ENCODE assay signal across 9 mouse cellular contexts in genomic region chr5:145069707-145070106, GRCm38 (mm10). TPM values are rescaled to one million over a fixed set of nuclear protein-coding genes. Genes with fewer than 3 reads are reported as not detected.
A peak's percentile ranks its signal among the peaks of the same experiment; 100 is the strongest.
DNase-seq lines count a peak whose midpoint lies in the region; ATAC-seq and TF ChIP-seq lines count a peak whose summit lies in the region.
"Had no signal": no experiment of that assay in that cellular context is flagged by ENCODE, and none has a peak within 500 bp of the region (broad histone marks: within the 10 kb centered on the region; RNA-seq: fewer than 3 reads in every experiment).

No protein-coding gene starts in this region.

- H3K4me2 ChIP-seq in forebrain, embryonic 13.5 days: no peak overlapping the region
- H3K4me2 ChIP-seq in forebrain, embryonic 11.5 days (ENCODE audit: low read depth, low read length, severe bottlenecking): no peak overlapping the region
- no peak overlapping the region for H3K4me2 ChIP-seq in midbrain, embryonic 11.5 days

- no peak overlapping the region for H3K9ac ChIP-seq in forebrain, embryonic 13.5 days
- H3K9ac ChIP-seq in forebrain, embryonic 11.5 days (ENCODE audit: low read length): no peak overlapping the region
- H3K9ac ChIP-seq in midbrain, embryonic 11.5 days (ENCODE audit: low read length): no peak overlapping the region

- no peak for ATAC-seq in forebrain, embryonic 13.5 days
- ATAC-seq in forebrain, embryonic 11.5 days (replicated peaks; ENCODE audit: low FRiP score): no peak; the same call in 1 of the 2 replicates
- ATAC-seq in hematopoietic stem cell, adult 5-6 weeks (replicated peaks in 1 of 2; ENCODE audit: insufficient read depth in 1 of 2, low FRiP score in 2 of 2, low TSS enrichment in 1 of 2, low read depth in 1 of 2, poor library complexity in 2 of 2, severe bottlenecking in 2 of 2): peak; percentile 58 to 75; a peak in 2 of 4 replicates
- ATAC-seq in midbrain, embryonic 11.5 days (ENCODE audit: low FRiP score): peak; percentile 68

- H3K4me3 ChIP-seq in forebrain, embryonic 10.5 days: no peak overlapping the region
- H3K4me3 ChIP-seq in forebrain, embryonic 13.5 days: no peak overlapping the region
- H3K4me3 ChIP-seq in forebrain, embryonic 11.5 days (ENCODE audit: low read depth, low read length): no peak overlapping the region
- H3K4me3 ChIP-seq in midbrain, embryonic 11.5 days (ENCODE audit: low read depth, low read length): no peak overlapping the region
- no peak overlapping the region for H3K4me3 ChIP-seq in spleen, adult 2 months (ENCODE audit: extremely low read depth, insufficient read depth, insufficient read length)
- H3K4me3 ChIP-seq: myocyte had no signal

- WGBS in forebrain, embryonic 10.5 days: under 1% methylated on average over 5 of the region's 5 CpGs
- under 1% methylated on average over 5 of the region's 5 CpGs for WGBS in forebrain, embryonic 13.5 days
- WGBS in forebrain, embryonic 11.5 days: 2% methylated on average over 5 of the region's 5 CpGs
- under 1% methylated on average over 5 of the region's 5 CpGs for WGBS in midbrain, embryonic 11.5 days
- WGBS in spleen, adult 2 months: 4% methylated on average over 5 of the region's 5 CpGs

- H3K27me3 ChIP-seq in forebrain, embryonic 10.5 days (ENCODE audit: poor library complexity, severe bottlenecking): no peaks in the 10 kb centered on the region
- H3K27me3 ChIP-seq in forebrain, embryonic 13.5 days: no peaks in the 10 kb centered on the region; the same call in 1 of the 2 replicates
- H3K27me3 ChIP-seq in forebrain, embryonic 11.5 days (ENCODE audit: control insufficient read depth, insufficient read depth, low read length): no peaks in the 10 kb centered on the region
- H3K27me3 ChIP-seq in midbrain, embryonic 11.5 days (ENCODE audit: control insufficient read depth, insufficient read depth, low read length): no peaks in the 10 kb centered on the region
- no peaks in the 10 kb centered on the region for H3K27me3 ChIP-seq in spleen, adult 2 months (ENCODE audit: control insufficient read depth, insufficient read depth, low read length)

- H3K27ac ChIP-seq in forebrain, embryonic 10.5 days: no peak overlapping the region
- no peak overlapping the region for H3K27ac ChIP-seq in forebrain, embryonic 13.5 days
- no peak overlapping the region for H3K27ac ChIP-seq in forebrain, embryonic 11.5 days (ENCODE audit: low read depth, low read length)
- no peak overlapping the region for H3K27ac ChIP-seq in midbrain, embryonic 11.5 days (ENCODE audit: low read depth, low read length)
- H3K27ac ChIP-seq in spleen, adult 2 months (ENCODE audit: insufficient read depth, low read length): no peak overlapping the region

- peak; percentile 74; the same call in 1 of the 2 replicates for TF ChIP-seq CTCF in spleen, adult 2 months (IDR thresholded peaks at IDR 0.05; ENCODE audit: extremely low read depth, insufficient read depth, insufficient read length, insufficient replicate concordance)

- no peaks in the 10 kb centered on the region for H3K36me3 ChIP-seq in forebrain, embryonic 10.5 days (replicated peaks)
- H3K36me3 ChIP-seq in forebrain, embryonic 13.5 days (ENCODE audit: poor library complexity, severe bottlenecking): no peaks in the 10 kb centered on the region
- no peaks in the 10 kb centered on the region for H3K36me3 ChIP-seq in forebrain, embryonic 11.5 days (ENCODE audit: control insufficient read depth, insufficient read depth, low read length)
- no peaks in the 10 kb centered on the region for H3K36me3 ChIP-seq in midbrain, embryonic 11.5 days (ENCODE audit: control insufficient read depth, insufficient read depth, low read length)
- H3K36me3 ChIP-seq in spleen, adult 2 months (ENCODE audit: control insufficient read depth, insufficient read depth, low read length): no peaks in the 10 kb centered on the region

- H3K4me1 ChIP-seq in forebrain, embryonic 10.5 days: no peaks in the 10 kb centered on the region
- H3K4me1 ChIP-seq in forebrain, embryonic 13.5 days: no peaks in the 10 kb centered on the region
- H3K4me1 ChIP-seq in forebrain, embryonic 11.5 days (replicated peaks; ENCODE audit: control insufficient read depth, insufficient read depth, low read length): no peaks in the 10 kb centered on the region
- H3K4me1 ChIP-seq in midbrain, embryonic 11.5 days (ENCODE audit: control insufficient read depth, insufficient read depth, low read length): no peaks in the 10 kb centered on the region
- H3K4me1 ChIP-seq in spleen, adult 2 months (ENCODE audit: control insufficient read depth, insufficient read depth, insufficient read length): no peaks in the 10 kb centered on the region

- peak; percentile 73 for DNase-seq in forebrain, embryonic 10.5 days (ENCODE audit: extremely low spot score, low spot score)
- peak; percentile 66 for DNase-seq in c-Kit-positive CD71-negative TER-119-negative erythroid progenitor cells, embryonic 14.5 days (ENCODE audit: low read depth)
- peak; percentile 84 for DNase-seq in forebrain, embryonic 11.5 days (ENCODE audit: low spot score)
- peak; percentile 83 to 86 for DNase-seq in layer of hippocampus, postnatal 10 days (ENCODE audit: low spot score in 2 of 2)
- DNase-seq in midbrain, embryonic 11.5 days (ENCODE audit: low spot score, missing footprints): peak; percentile 96
- DNase-seq in spleen, adult 2 months (ENCODE audit: low read depth in 1 of 2, low spot score in 2 of 2): peak; percentile 25 to 60

- TF ChIP-seq POLR2A in spleen, adult 2 months (IDR thresholded peaks at IDR 0.05; ENCODE audit: low read depth, low read length): no peak

- H3K9me3 ChIP-seq in forebrain, embryonic 10.5 days: no peaks in the 10 kb centered on the region
- H3K9me3 ChIP-seq in forebrain, embryonic 13.5 days (replicated peaks): no peaks in the 10 kb centered on the region
- H3K9me3 ChIP-seq in forebrain, embryonic 11.5 days (ENCODE audit: control insufficient read depth, low read length): no peaks in the 10 kb centered on the region
- H3K9me3 ChIP-seq in midbrain, embryonic 11.5 days (ENCODE audit: control insufficient read depth, low read length): no peaks in the 10 kb centered on the region

RNA-seq across cellular contexts. Expression of gene Arpc1a, which starts 13.9 kb away (rescaled TPM):
- 120 and 121 TPM in 2 replicates for polyA plus RNA-seq in forebrain, embryonic 10.5 days (2016; fragmentation: Nextera tagmentation; extraction: Ambion mirVana)
- polyA plus RNA-seq in forebrain, embryonic 13.5 days (2015; fragmentation: Nextera tagmentation; extraction: Ambion mirVana): 207 and 209 TPM in 2 replicates
- polyA plus RNA-seq in forebrain, embryonic 11.5 days (2014; fragmentation: Nextera tagmentation; extraction: Ambion mirVana): 145 and 150 TPM in 2 replicates
- 51.2 and 80.2 TPM in 2 replicates for total RNA-seq in hematopoietic stem cell, adult 5-6 weeks (2017)
- 100 to 1,000 TPM; 199 to 202 TPM for total RNA-seq in layer of hippocampus, postnatal 10 days (2021)
- polyA plus RNA-seq in midbrain, embryonic 11.5 days (2014; fragmentation: Nextera tagmentation; extraction: Ambion mirVana): 179 and 183 TPM in 2 replicates
- polyA plus RNA-seq in spleen, adult 2 months (2012; rRNA removed): 49.7 and 54.0 TPM in 2 replicates

RNA-seq across cellular contexts. Expression of gene Kpna7, which starts 14.1 kb away (rescaled TPM):
- polyA plus RNA-seq in forebrain, embryonic 10.5 days (2016; fragmentation: Nextera tagmentation; extraction: Ambion mirVana): not detected in 2 replicates
- not detected in 2 replicates for polyA plus RNA-seq in forebrain, embryonic 13.5 days (2015; fragmentation: Nextera tagmentation; extraction: Ambion mirVana)
- not detected in 2 replicates for polyA plus RNA-seq in forebrain, embryonic 11.5 days (2014; fragmentation: Nextera tagmentation; extraction: Ambion mirVana)
- not detected in 2 replicates for total RNA-seq in hematopoietic stem cell, adult 5-6 weeks (2017)
- total RNA-seq in layer of hippocampus, postnatal 10 days (2021): not detected
- polyA plus RNA-seq in midbrain, embryonic 11.5 days (2014; fragmentation: Nextera tagmentation; extraction: Ambion mirVana): not detected in 2 replicates
- polyA plus RNA-seq in spleen, adult 2 months (2012; rRNA removed): not detected in 2 replicates
- polyA plus RNA-seq: myocyte had no signal

RNA-seq across cellular contexts. Expression of gene 1700018F24Rik, which starts 26.9 kb away (rescaled TPM):
- polyA plus RNA-seq in forebrain, embryonic 10.5 days (2016; fragmentation: Nextera tagmentation; extraction: Ambion mirVana): not detected in 2 replicates
- not detected in 2 replicates for polyA plus RNA-seq in forebrain, embryonic 13.5 days (2015; fragmentation: Nextera tagmentation; extraction: Ambion mirVana)
- polyA plus RNA-seq in forebrain, embryonic 11.5 days (2014; fragmentation: Nextera tagmentation; extraction: Ambion mirVana): not detected in 2 replicates
- not detected in 2 replicates for total RNA-seq in hematopoietic stem cell, adult 5-6 weeks (2017)
- total RNA-seq in layer of hippocampus, postnatal 10 days (2021): not detected
- not detected in 2 replicates for polyA plus RNA-seq in midbrain, embryonic 11.5 days (2014; fragmentation: Nextera tagmentation; extraction: Ambion mirVana)
- polyA plus RNA-seq in spleen, adult 2 months (2012; rRNA removed): not detected in 2 replicates
- polyA plus RNA-seq: myocyte had no signal

RNA-seq across cellular contexts. Expression of gene Gm4871, which starts 37.2 kb away (rescaled TPM):
- polyA plus RNA-seq in forebrain, embryonic 10.5 days (2016; fragmentation: Nextera tagmentation; extraction: Ambion mirVana): not detected in 2 replicates
- not detected in 2 replicates for polyA plus RNA-seq in forebrain, embryonic 13.5 days (2015; fragmentation: Nextera tagmentation; extraction: Ambion mirVana)
- polyA plus RNA-seq in forebrain, embryonic 11.5 days (2014; fragmentation: Nextera tagmentation; extraction: Ambion mirVana): not detected in 2 replicates
- not detected in 2 replicates for total RNA-seq in hematopoietic stem cell, adult 5-6 weeks (2017)
- total RNA-seq in layer of hippocampus, postnatal 10 days (2021): not detected
- polyA plus RNA-seq in midbrain, embryonic 11.5 days (2014; fragmentation: Nextera tagmentation; extraction: Ambion mirVana): not detected in 2 replicates
- not detected in 2 replicates for polyA plus RNA-seq in spleen, adult 2 months (2012; rRNA removed)
- polyA plus RNA-seq: myocyte had no signal

RNA-seq across cellular contexts. Expression of gene Arpc1b, which starts 44.3 kb away (rescaled TPM):
- polyA plus RNA-seq in forebrain, embryonic 10.5 days (2016; fragmentation: Nextera tagmentation; extraction: Ambion mirVana): 82.9 and 83.4 TPM in 2 replicates
- polyA plus RNA-seq in forebrain, embryonic 13.5 days (2015; fragmentation: Nextera tagmentation; extraction: Ambion mirVana): 55.9 and 58.1 TPM in 2 replicates
- 51.2 and 62.8 TPM in 2 replicates for polyA plus RNA-seq in forebrain, embryonic 11.5 days (2014; fragmentation: Nextera tagmentation; extraction: Ambion mirVana)
- 124 and 175 TPM in 2 replicates for total RNA-seq in hematopoietic stem cell, adult 5-6 weeks (2017)
- total RNA-seq in layer of hippocampus, postnatal 10 days (2021): 10 to 100 TPM; 25.5 to 39.0 TPM
- 44.3 and 48.3 TPM in 2 replicates for polyA plus RNA-seq in midbrain, embryonic 11.5 days (2014; fragmentation: Nextera tagmentation; extraction: Ambion mirVana)
- 780 and 1,055 TPM in 2 replicates for polyA plus RNA-seq in spleen, adult 2 months (2012; rRNA removed)

Comparison
In these comparisons a context has a peak if more than half of its experiments do, and no peak if none do; other contexts are left out.
1. DNase-seq: peak in every context shown above with its lines; median percentile 96 in midbrain, embryonic 11.5 days; 84 in layer of hippocampus, postnatal 10 days; 84 in forebrain, embryonic 11.5 days; 73 in forebrain, embryonic 10.5 days; 66 in c-Kit-positive CD71-negative TER-119-negative erythroid progenitor cells, embryonic 14.5 days; 42 in spleen, adult 2 months.
2. ATAC-seq: peak in hematopoietic stem cell, adult 5-6 weeks (2 of 2) and midbrain, embryonic 11.5 days (single experiment); none in forebrain, embryonic 13.5 days (single experiment) and forebrain, embryonic 11.5 days (single experiment).